Mouse (Mus musculus) neural tube, embryonic 13.5 days (tissue): Measurements from ENCODE around the gene Litaf. TPM values are rescaled to one million over a fixed set of nuclear protein-coding genes. Genes with fewer than 3 reads are reported as not detected.
"Not testable (repeated sequence)": the region's sequence is repeated elsewhere in the genome, so short reads cannot be mapped to it uniquely, and the experiment has no call there.

Source experiments
- ATAC-seq: fragments of 200-750 bp; cut with Nextera tagmentation; 2 replicates; pipeline ENCODE4 v1.8.0; 2017; ENCODE audit warnings: low read depth, mild to moderate bottlenecking, moderate TSS enrichment, moderate library complexity
- H3K27ac ChIP-seq: fragments of 300-500 bp; sonication (generic); replicated peaks from 2 replicates; pipeline ENCODE4 v1.5.1; 2015; ENCODE audit warnings: moderate library complexity, mild to moderate bottlenecking, inconsistent platforms
- H3K27me3 ChIP-seq: fragments of 300-500 bp; sonication (generic); 2 replicates; pipeline ENCODE4 v1.6.1; 2015; ENCODE audit warnings: mild to moderate bottlenecking, inconsistent platforms
- H3K36me3 ChIP-seq: fragments of 300-500 bp; sonication (generic); 2 replicates; pipeline ENCODE4 v1.6.1; 2015; ENCODE audit warnings: mild to moderate bottlenecking, inconsistent platforms
- H3K4me1 ChIP-seq: fragments of 300-500 bp; sonication (generic); replicated peaks from 2 replicates; pipeline ENCODE4 v1.6.1; 2015; ENCODE audit warnings: inconsistent platforms
- H3K4me2 ChIP-seq: fragments of 300-500 bp; sonication (generic); 2 replicates; pipeline ENCODE4 v1.6.1; 2015; ENCODE audit warnings: inconsistent platforms, mild to moderate bottlenecking, moderate library complexity
- H3K4me3 ChIP-seq: fragments of 300-500 bp; sonication (generic); 2 replicates; pipeline ENCODE4 v1.5.1; 2015; ENCODE audit warnings: mild to moderate bottlenecking, inconsistent platforms
- H3K9ac ChIP-seq: fragments of 300-500 bp; sonication (generic); 2 replicates; pipeline ENCODE4 v1.6.1; 2015; ENCODE audit warnings: moderate library complexity, mild to moderate bottlenecking, inconsistent platforms
- H3K9me3 ChIP-seq: fragments of 300-500 bp; sonication (generic); 2 replicates; pipeline ENCODE4 v1.6.1; 2016; ENCODE audit warnings: inconsistent platforms
- WGBS: fragments of 180-500 bp; shearing (Covaris S2); methylation state at CpG from one replicate; pipeline ENCODE4 v1.1.7; 2015; 5-methylcytosine and 5-hydroxymethylcytosine counted together
- polyA plus RNA-seq: library from polyadenylated mRNA; unstranded; fragments of >200 nt; fragmentation: Nextera tagmentation; extraction: Ambion mirVana; gene quantifications from 2 replicates; pipeline ENCODE4 v1.2.1, GENCODE M21; 2015

Litaf gene
- polyA plus RNA-seq, 1 experiment from 2014 or later: 41.5 TPM

DNA sequence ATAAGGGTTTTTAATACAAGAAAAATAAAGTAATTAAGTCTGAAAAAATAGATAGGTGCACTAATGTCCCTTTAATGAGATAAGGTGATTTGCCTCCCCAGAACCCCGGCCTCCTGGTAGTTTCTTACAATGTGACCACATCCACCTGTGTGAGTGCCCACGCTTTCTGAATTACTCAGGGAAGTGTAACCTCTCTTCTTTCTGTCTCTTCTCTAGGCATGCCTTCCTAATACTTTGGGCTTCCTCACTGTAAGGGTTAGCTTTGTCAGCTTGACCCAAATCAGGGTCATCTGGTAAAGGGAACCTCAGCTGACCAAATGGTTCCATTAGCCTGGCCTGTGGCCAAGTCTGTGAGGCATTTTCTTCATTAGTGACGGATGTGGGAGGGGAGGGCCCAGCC is 51.5 kb downstream of the Litaf start:
- Histone ChIP-seq H3K4me3 (no peak overlapping the region), H3K36me3 (no peaks in the 10 kb centered on the region), H3K27ac (no peak overlapping the region), H3K4me2 (no peak overlapping the region), H3K27me3 (no peaks in the 10 kb centered on the region), H3K9me3 (no peaks in the 10 kb centered on the region), H3K9ac (no peak overlapping the region), H3K4me1 (peaks cover 17% of the 10 kb centered on the region)
- no peak for ATAC-seq
- 75% methylated on average over 3 of the region's 3 CpGs for WGBS

DNA sequence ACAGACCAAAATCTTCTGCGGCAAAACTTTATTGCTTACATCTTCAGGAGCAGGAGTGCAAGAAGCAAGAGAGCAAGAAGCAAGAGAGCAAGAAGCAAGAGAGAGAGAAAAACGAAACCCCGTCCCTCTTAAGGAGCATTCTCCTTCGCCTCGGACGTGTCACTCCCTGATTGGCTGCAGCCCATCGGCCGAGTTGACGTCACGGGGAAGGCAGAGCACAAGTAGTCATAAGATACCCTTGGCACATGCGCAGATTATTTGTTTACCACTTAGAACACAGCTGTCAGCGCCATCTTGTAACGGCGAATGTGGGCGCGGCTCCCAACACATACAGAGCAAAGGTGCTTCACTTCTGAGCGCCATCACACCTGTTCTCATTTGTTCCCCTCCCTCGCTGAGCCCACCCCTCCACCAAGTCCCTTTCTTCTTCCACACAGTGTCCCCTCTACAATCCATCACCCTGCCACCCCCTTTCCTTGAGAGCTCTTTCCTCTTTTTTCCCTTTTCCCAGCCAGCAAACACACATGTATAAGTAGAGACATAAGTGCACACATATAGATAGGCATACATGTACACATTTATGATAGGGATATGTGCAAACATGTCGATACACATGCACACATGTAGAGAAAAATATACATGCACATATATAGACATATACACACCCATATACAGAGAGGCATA is 52.4 kb downstream of the Litaf start:
- H3K27me3 ChIP-seq, H3K36me3 ChIP-seq, H3K9ac ChIP-seq, H3K9me3 ChIP-seq, H3K4me2 ChIP-seq, H3K27ac ChIP-seq, ATAC-seq, H3K4me3 ChIP-seq: not testable (repeated sequence)
- 90% methylated on average over 15 of the region's 19 CpGs for WGBS
- peaks cover 24% of the 10 kb centered on the region for H3K4me1 ChIP-seq

DNA sequence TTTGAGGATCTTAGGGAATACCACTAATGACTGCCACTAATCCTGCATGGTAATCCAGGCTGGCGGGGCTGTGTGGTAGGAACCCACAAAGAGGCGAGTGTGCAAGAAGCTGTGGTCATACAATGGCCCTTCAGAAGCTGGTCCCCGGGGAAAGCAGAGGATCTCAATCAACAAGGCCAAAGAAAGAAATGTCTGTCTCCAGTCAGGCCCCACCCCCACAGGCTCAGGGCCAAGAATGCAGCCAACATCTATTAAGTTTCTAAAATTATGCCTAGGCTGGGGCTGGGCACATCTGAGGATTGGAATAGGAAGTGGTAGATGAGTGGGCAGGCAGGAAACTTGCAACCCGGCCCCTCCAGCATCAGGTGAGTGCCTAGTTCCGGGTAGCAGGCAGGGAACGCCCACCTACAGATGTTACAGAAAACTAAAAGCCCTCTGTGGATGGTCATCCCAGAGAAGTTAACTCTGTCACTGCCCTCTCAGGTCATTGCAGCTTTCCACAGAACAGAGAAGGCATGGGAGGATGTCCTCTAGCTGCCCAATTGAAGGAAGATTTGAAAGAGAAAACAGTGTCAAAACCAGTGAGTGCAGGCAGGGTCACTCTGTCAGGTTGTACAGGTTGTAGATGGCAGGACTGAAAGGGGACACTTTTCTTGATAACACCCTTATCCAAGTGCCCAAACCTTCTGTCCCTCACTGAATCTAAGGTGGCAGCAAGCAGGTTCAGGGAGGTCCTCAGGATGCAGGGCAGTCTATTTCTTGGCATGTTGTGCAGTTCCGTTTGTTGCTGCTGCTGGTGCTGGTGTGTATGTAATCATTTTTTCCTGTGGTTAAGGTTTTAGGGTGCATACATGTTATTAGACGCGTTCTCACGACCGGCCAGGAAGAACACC is 53.1 kb downstream of the Litaf start:
- no peak overlapping the region for H3K4me3 ChIP-seq
- WGBS: 69% methylated on average over 11 of the region's 11 CpGs
- no peaks in the 10 kb centered on the region for H3K9me3 ChIP-seq
- H3K27me3 ChIP-seq: no peaks in the 10 kb centered on the region
- no peaks in the 10 kb centered on the region for H3K36me3 ChIP-seq
- peaks cover 28% of the 10 kb centered on the region for H3K4me1 ChIP-seq
- no peak overlapping the region for H3K4me2 ChIP-seq
- peak overlapping the region; percentile 28; the same call in 1 of the 2 replicates for H3K27ac ChIP-seq
- 0 out of 2 replicates have a peak, but pooled peaks have one; percentile 26 for ATAC-seq
- H3K9ac ChIP-seq: no peak overlapping the region

DNA sequence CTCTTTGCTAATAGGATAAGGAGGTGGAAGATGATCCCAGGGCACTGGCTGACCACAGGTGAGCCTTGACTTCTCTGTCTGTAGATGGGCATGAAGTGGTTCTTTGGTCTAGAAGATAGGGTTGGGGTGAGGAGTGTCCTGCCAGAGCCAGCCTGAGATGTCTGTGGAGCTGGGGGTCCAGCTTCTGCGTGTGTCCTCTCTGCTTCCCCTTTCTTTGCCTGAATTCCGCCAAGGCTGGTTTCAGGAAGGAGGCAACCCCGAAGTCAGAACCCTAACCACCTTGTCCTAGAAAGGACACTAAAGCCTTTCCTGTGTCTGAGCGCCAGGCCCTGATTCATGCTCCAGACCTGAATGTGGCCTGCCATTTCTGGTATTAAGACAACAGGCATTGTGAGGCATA is 54.0 kb downstream of the Litaf start:
- no peaks in the 10 kb centered on the region for H3K27me3 ChIP-seq
- H3K9me3 ChIP-seq: no peaks in the 10 kb centered on the region
- no peak for ATAC-seq
- H3K27ac ChIP-seq: 0 out of 2 replicates have a peak overlapping the region, but pooled peaks have one; percentile 49
- peaks cover 28% of the 10 kb centered on the region for H3K4me1 ChIP-seq
- no peak overlapping the region for H3K9ac ChIP-seq
- H3K4me3 ChIP-seq: no peak overlapping the region
- WGBS: 91% methylated on average over 4 of the region's 4 CpGs
- no peak overlapping the region for H3K4me2 ChIP-seq
- no peaks in the 10 kb centered on the region for H3K36me3 ChIP-seq

DNA sequence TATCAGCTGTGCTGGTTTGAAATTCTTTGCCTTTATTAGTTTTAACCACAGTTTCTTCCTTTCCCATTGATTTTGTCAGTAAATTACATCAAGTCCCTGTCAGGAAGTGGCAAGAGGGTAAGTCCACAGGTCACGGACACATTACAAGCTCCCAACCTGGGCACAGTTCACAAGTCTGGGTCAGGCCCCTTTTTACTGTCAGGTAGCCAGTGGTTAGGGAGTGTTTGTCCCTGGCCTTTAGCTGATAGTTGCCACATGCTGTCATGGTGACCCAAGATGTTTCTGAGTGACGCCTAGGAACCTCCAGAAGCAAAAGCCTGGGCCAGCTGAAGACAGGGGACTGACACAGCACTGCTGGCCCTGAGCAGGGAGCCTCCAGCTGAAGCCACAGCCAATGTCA is 54.8 kb downstream of the Litaf start:
- Histone ChIP-seq H3K27me3 (no peaks in the 10 kb centered on the region), H3K9me3 (no peaks in the 10 kb centered on the region), H3K4me1 (peaks cover 33% of the 10 kb centered on the region), H3K36me3 (no peaks in the 10 kb centered on the region), H3K4me3 (no peak overlapping the region), H3K9ac (no peak overlapping the region), H3K4me2 (no peak overlapping the region), H3K27ac (no peak overlapping the region)
- WGBS: 82% methylated on average over 2 of the region's 2 CpGs
- ATAC-seq: no peak

DNA sequence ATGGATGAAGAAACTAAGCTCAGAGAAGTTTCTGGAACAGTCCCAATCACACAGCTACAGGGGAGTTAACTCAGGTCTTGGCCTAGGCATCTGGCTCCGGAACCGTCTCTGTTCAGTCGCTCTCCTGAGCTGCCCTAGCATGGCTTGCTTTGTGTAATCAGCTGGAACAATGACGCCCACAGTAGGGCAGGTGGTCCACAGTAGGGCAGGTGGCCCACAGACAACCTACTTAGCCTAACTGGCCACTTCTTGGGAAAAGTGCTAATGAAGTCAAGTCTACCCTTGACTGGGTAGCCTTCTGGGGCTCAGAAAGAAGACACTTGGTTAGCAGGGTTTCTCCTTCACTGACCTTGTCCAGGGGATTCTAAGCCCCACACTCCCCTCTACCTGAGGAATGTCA is 55.7 kb downstream of the Litaf start:
- no peak overlapping the region for H3K9ac ChIP-seq
- ATAC-seq: no peak
- H3K4me3 ChIP-seq: no peak overlapping the region
- no peak overlapping the region for H3K4me2 ChIP-seq
- no peaks in the 10 kb centered on the region for H3K27me3 ChIP-seq
- H3K4me1 ChIP-seq: peaks cover 37% of the 10 kb centered on the region
- no peaks in the 10 kb centered on the region for H3K9me3 ChIP-seq
- no peaks in the 10 kb centered on the region for H3K36me3 ChIP-seq
- 90% methylated on average over 4 of the region's 4 CpGs for WGBS
- no peak overlapping the region for H3K27ac ChIP-seq

DNA sequence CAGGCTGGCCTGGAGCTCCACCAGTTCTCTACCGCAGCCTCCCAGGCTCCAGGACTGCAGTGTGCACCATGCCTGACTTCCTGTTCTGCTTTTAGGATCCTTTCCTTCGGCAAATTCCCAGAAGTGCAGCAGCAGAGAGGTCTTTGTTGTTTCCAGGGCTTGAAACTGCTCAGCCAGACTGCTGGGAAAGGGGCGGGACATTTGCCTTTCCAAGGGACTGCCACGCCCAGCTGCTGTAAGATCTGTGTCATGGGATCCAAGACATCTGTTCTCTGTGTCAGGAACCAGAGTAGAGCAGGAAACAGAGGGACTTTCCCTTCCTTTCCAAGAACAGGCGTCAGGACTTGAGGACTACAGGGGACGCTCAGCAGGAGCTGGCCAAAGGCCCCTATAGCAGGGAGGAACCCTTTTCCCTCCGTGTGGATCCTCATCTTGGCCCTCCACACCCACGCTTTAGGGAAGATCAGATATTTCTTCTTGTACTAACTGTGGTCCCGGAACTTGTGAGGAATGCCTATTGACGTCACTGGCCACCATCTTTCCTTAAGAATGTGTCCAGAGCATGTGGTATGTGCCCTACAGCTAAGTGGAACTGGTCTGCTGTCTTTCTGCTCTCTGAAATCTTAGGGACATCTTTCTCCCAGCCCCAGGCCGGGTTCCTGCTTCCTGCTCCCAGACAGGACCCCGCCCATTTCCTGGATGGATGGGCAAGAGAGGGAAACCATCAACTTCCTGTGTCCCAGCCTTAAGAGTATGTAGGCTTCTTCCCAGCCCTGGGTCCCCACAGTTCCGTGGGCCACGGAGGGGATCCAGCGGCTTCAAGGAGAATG is 57.6 kb downstream of the Litaf start:
- peak overlapping the region; percentile 87 for H3K27ac ChIP-seq
- no peaks in the 10 kb centered on the region for H3K36me3 ChIP-seq
- 40% methylated on average over 15 of the region's 15 CpGs for WGBS
- peak overlapping the region; percentile 24 for H3K4me2 ChIP-seq
- no peaks in the 10 kb centered on the region for H3K27me3 ChIP-seq
- no peaks in the 10 kb centered on the region for H3K9me3 ChIP-seq
- no peak overlapping the region for H3K9ac ChIP-seq
- no peak overlapping the region for H3K4me3 ChIP-seq
- peak; percentile 78 for ATAC-seq
- H3K4me1 ChIP-seq: peaks cover 37% of the 10 kb centered on the region

DNA sequence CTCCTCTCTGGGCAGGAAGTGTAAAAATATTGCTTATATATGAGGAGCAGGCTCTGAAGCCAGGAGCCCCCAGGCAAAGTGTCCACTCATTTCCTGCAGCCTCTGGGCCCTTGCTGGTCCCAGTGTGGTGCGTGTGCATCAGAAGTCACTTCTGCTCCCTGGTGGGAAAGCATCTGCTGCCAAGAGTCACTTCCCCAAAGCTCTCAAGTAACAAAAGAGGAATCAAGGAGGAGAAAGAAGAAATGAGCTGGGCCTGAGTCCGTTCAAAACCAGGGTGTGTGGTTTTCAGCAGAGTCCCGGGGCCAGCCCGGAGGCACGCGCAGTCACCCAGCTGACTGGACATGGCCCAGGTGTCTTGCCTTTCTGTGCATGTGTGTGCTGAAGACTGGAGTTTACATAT is 59.9 kb downstream of the Litaf start:
- H3K9me3 ChIP-seq: no peaks in the 10 kb centered on the region
- no peak for ATAC-seq
- H3K27ac ChIP-seq: 0 out of 2 replicates have a peak overlapping the region, but pooled peaks have one; percentile 4
- WGBS: 71% methylated on average over 6 of the region's 6 CpGs
- no peaks in the 10 kb centered on the region for H3K27me3 ChIP-seq
- no peak overlapping the region for H3K4me3 ChIP-seq
- no peak overlapping the region for H3K4me2 ChIP-seq
- peaks cover 28% of the 10 kb centered on the region for H3K4me1 ChIP-seq
- H3K9ac ChIP-seq: no peak overlapping the region
- H3K36me3 ChIP-seq: no peaks in the 10 kb centered on the region

DNA sequence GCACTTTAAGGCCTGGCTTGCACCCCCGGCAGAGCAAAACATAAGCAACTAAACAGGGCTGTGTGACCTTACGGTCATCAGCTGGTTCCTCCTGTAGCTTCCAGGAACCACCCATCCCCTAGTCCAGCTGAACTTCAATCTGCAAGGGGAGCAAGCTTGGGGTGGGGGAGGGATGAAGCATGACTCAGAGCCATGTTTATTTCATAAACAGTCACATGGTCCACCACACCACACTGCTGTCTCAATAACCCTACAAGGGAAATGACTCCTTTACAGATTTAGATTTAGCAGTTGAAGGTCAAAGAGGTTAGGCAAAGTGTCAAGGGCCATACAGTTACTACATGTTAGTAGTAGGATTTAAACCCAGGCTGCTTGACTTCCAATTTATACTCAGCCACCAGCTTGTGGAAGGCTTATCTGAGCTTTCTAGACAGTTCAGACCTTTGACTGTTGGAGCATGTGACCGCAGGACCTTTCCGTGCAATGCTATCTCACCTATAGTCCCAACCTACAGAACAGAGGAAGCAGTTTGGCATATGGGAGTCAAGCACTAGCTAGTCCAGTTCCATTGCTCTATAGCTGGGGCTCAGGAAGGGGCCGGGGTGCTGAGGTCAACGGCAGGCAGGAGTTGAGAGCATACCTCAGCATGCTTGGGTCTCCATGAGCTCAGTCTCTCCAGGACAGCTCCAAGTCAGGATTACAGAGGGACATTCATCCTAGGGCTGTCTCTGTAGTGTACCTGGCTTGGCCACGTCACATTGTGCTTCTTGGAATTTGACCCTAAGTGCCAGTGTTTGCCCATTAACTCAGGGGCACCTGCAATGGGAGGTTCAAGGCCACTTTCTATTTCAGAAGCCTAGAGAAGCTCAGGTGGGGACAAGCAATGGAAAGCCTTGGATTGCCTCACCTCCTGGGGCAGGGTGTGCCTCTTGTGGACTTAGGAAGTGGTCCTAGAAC is 64.0 kb downstream of the Litaf start:
- no peak overlapping the region for H3K9ac ChIP-seq
- peaks cover 9% of the 10 kb centered on the region; the same call in 1 of the 2 replicates for H3K4me1 ChIP-seq
- H3K27me3 ChIP-seq: no peaks in the 10 kb centered on the region
- H3K36me3 ChIP-seq: no peaks in the 10 kb centered on the region
- no peak overlapping the region for H3K4me2 ChIP-seq
- H3K9me3 ChIP-seq: no peaks in the 10 kb centered on the region
- H3K27ac ChIP-seq: no peak overlapping the region
- no peak for ATAC-seq
- no peak overlapping the region for H3K4me3 ChIP-seq
- 95% methylated on average over 7 of the region's 7 CpGs for WGBS

DNA sequence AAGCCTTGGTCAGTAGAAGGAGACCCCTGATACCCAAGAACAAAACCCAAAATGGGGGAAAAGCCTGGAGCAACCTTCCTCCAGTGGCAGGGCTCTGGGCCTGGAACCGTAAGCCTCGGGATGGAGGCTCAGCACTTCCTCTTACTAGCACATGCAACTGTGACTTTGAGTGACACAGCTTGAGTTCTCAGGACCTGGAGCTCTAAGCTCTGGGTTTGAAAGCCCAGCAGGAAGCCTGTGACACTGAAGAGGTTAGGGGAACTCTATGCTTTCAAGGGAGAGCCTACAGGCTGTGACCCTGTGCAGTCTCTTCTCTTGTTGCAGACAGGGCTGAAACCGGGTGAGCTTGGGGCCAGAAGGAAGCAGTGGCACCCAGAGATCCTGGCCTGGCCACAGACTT is 66.1 kb downstream of the Litaf start:
- no peak overlapping the region for H3K9ac ChIP-seq
- H3K4me3 ChIP-seq: no peak overlapping the region
- no peak overlapping the region for H3K4me2 ChIP-seq
- H3K27me3 ChIP-seq: no peaks in the 10 kb centered on the region
- H3K4me1 ChIP-seq: no peaks in the 10 kb centered on the region
- no peak for ATAC-seq
- H3K27ac ChIP-seq: no peak overlapping the region
- H3K9me3 ChIP-seq: no peaks in the 10 kb centered on the region
- H3K36me3 ChIP-seq: no peaks in the 10 kb centered on the region
- WGBS: 65% methylated on average over 3 of the region's 3 CpGs

DNA sequence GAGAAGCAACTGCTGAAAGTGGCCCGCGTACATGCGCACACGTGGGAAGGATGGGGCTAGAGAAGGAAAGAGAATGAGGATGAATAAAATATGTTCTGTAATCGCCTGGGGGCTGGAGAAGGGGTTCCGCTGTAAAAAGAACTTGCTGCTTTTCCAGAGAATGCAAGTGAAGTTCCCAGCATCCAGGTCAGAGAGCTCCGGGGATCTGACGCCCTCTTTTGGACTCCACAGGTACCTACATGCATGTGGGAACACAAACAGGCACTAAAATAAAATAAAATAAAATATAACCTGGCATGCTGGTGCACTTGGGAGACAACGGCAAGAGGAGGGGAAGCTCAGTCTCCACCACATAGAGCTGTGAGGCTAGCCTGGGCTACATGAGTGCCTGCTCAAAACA is 67.7 kb downstream of the Litaf start:
- WGBS: 77% methylated on average over 9 of the region's 9 CpGs
- Histone ChIP-seq H3K36me3 (no peaks in the 10 kb centered on the region), H3K4me3 (no peak overlapping the region), H3K4me1 (peaks cover 6% of the 10 kb centered on the region), H3K4me2 (no peak overlapping the region), H3K9ac (no peak overlapping the region), H3K27ac (no peak overlapping the region), H3K9me3 (no peaks in the 10 kb centered on the region), H3K27me3 (no peaks in the 10 kb centered on the region)
- no peak for ATAC-seq
